Mouse (Mus musculus) heart, postnatal 0 days (tissue): ENCODE measurements around the gene 4930516K23Rik. TPM values are rescaled to one million over a fixed set of nuclear protein-coding genes. Genes with fewer than 3 reads are reported as not detected.

ENCODE experiments used
- ATAC-seq: fragments of 200-750 bp; cut with Nextera tagmentation; 2 replicates; pipeline ENCODE4 v1.8.0; 2017; ENCODE audit warnings: low read depth, moderate number of reproducible peaks, moderate library complexity; ENCODE audit not compliant: insufficient read depth
- DNase-seq: peaks from one replicate; pipeline ENCODE4 v3.0.0-alpha.2; 2016; ENCODE audit warnings: low spot score
- H3K27ac ChIP-seq: fragments of 300-500 bp; sonication (generic); 2 replicates; pipeline ENCODE4 v1.5.1; 2014; ENCODE audit warnings: low read depth, mild to moderate bottlenecking
- H3K27me3 ChIP-seq: fragments of 300-500 bp; sonication (generic); 2 replicates; pipeline ENCODE4 v1.6.1; 2014; ENCODE audit warnings: low read length, mixed read lengths; ENCODE audit not compliant: control insufficient read depth, insufficient read depth
- H3K36me3 ChIP-seq: fragments of 300-500 bp; sonication (generic); replicated peaks from 2 replicates; pipeline ENCODE4 v1.6.1; 2014; ENCODE audit warnings: low read length, mixed read lengths; ENCODE audit not compliant: control insufficient read depth, insufficient read depth
- H3K4me1 ChIP-seq: fragments of 300-500 bp; sonication (generic); 2 replicates; pipeline ENCODE4 v1.6.1; 2014; ENCODE audit warnings: antibody characterized with exemption; ENCODE audit not compliant: control insufficient read depth, insufficient read depth
- H3K4me2 ChIP-seq: fragments of 300-500 bp; sonication (generic); 2 replicates; pipeline ENCODE4 v1.6.1; 2014; ENCODE audit warnings: low read depth, mild to moderate bottlenecking, low read length, moderate library complexity
- H3K4me3 ChIP-seq: fragments of 300-500 bp; sonication (generic); 2 replicates; pipeline ENCODE4 v1.5.1; 2014; ENCODE audit warnings: low read depth, low read length
- H3K9ac ChIP-seq: fragments of 300-500 bp; sonication (generic); replicated peaks from 2 replicates; pipeline ENCODE4 v1.6.1; 2014; ENCODE audit warnings: low read depth, low read length, mixed read lengths
- H3K9me3 ChIP-seq: fragments of 300-500 bp; sonication (generic); replicated peaks from 2 replicates; pipeline ENCODE4 v1.6.1; 2016; ENCODE audit warnings: low read length; ENCODE audit not compliant: control insufficient read depth
- CTCF ChIP-seq: IDR thresholded peaks from 2 replicates; pipeline ENCODE4 v1.5.1; 2016; ENCODE audit warnings: antibody characterized with exemption, control low read depth, low read depth
- EP300 ChIP-seq: IDR thresholded peaks from 2 replicates; pipeline ENCODE4 v1.6.1; 2016; ENCODE audit warnings: antibody characterized with exemption, low read depth
- WGBS: fragments of 180-500 bp; shearing (Covaris S2); extraction: QIAGEN DNeasy Blood & Tissue Kit; methylation state at CpG from one replicate; pipeline ENCODE4 v1.1.7; 2014; 5-methylcytosine and 5-hydroxymethylcytosine counted together
- polyA plus RNA-seq: library from polyadenylated mRNA; unstranded; fragments of >200 nt; fragmentation: Nextera tagmentation; extraction: Ambion mirVana; gene quantifications from 2 replicates; pipeline ENCODE4 v1.2.1, GENCODE M21; 2015
- total RNA-seq: library from RNA; depleted of rRNA; stranded (reverse); fragments of >200 nt; gene quantifications from 2 replicates; pipeline ENCODE4 v1.2.3, GENCODE M21; 2014; ENCODE audit warnings: low replicate concordance; rRNA removed

4930516K23Rik gene
- total and polyA plus RNA-seq, 2 experiments from 2014 or later, result not detected

DNA sequence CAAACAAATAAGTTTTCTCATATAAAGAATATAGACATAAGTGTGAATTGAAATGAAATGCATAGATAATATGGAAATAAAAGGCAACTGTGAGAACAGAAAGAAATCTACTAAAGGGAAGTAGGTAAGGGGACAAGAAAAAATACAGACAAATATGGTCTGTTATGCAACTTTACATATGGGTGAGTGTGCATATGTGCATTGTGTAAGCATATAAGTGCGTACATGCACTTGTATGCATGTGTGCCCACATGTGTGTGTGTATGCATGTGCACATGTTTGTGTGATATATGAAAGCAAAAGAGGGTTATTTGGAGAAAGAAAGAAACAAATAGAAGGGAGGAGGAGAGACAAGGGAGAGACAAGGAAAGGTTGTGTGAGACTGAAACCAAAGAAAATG is 42.3 kb downstream of the 4930516K23Rik start:
- DNase-seq, result no peak
- no peak overlapping the region for H3K4me3 ChIP-seq
- no peaks in the 10 kb centered on the region for H3K4me1 ChIP-seq
- ATAC-seq, result no peak
- H3K27me3 ChIP-seq, result no peaks in the 10 kb centered on the region
- no peak overlapping the region for H3K4me2 ChIP-seq
- no peaks in the 10 kb centered on the region for H3K9me3 ChIP-seq
- H3K9ac ChIP-seq, result no peak overlapping the region
- H3K27ac ChIP-seq, result no peak overlapping the region
- TF ChIP-seq CTCF (no peak), EP300 (no peak)
- H3K36me3 ChIP-seq, result no peaks in the 10 kb centered on the region
- 69% methylated on average over 1 of the region's 1 CpGs for WGBS

GRCm38 (mm10) chr7:104017203-104017602 is 44.0 kb downstream of the 4930516K23Rik start, which contains the start of gene Olfr639:
Gene Olfr639 (minus strand): TSS chr7:104017303.
- Histone ChIP-seq H3K27me3 (no peaks in the 10 kb centered on the region), H3K9ac (no peak within 1 kb of the TSS), H3K9me3 (no peaks in the 10 kb centered on the region), H3K4me1 (no peaks in the 10 kb centered on the region), H3K36me3 (no peaks in the 10 kb centered on the region), H3K27ac (no peak within 1 kb of the TSS), H3K4me2 (no peak within 1 kb of the TSS), H3K4me3 (no peak within 1 kb of the TSS)
- DNase-seq, result no peak
- no peak for ATAC-seq
- TF ChIP-seq CTCF (no peak), EP300 (no peak)

Other genes with a start within 250 kb of the 4930516K23Rik start
- gene Hbb-bt, start 247.4 kb downstream of the 4930516K23Rik start, total RNA-seq, result 716 and 1,401 TPM in 2 replicates
- 772 and 1,221 TPM in 2 replicates for gene Hbb-bt, start 247.4 kb downstream of the 4930516K23Rik start, polyA plus RNA-seq
- 5,431 and 6,330 TPM in 2 replicates for gene Hbb-bs, start 233.3 kb downstream of the 4930516K23Rik start, total RNA-seq
- gene Hbb-bs, start 233.3 kb downstream of the 4930516K23Rik start, polyA plus RNA-seq, result 3,638 and 5,614 TPM in 2 replicates
- not detected in 2 replicates for gene Hbb-bh2, start 220.9 kb downstream of the 4930516K23Rik start, total RNA-seq
- gene Hbb-bh2, start 220.9 kb downstream of the 4930516K23Rik start, polyA plus RNA-seq, result not detected in 2 replicates
- not detected in 2 replicates for gene Hbb-bh1, start 218.3 kb downstream of the 4930516K23Rik start, total RNA-seq
- gene Hbb-bh1, start 218.3 kb downstream of the 4930516K23Rik start, polyA plus RNA-seq, result not detected in 2 replicates
- gene Hbb-y, start 208.2 kb downstream of the 4930516K23Rik start, total RNA-seq, result 0.80 TPM in 1 of 2 replicates, not detected in the other
- gene Hbb-y, start 208.2 kb downstream of the 4930516K23Rik start, polyA plus RNA-seq, result 2.2 and 2.7 TPM in 2 replicates
- not detected in 2 replicates for gene Olfr66, start 175.2 kb downstream of the 4930516K23Rik start, total RNA-seq
- not detected in 2 replicates for gene Olfr66, start 175.2 kb downstream of the 4930516K23Rik start, polyA plus RNA-seq
- gene Olfr64, start 167.0 kb downstream of the 4930516K23Rik start, total RNA-seq, result not detected in 2 replicates
- not detected in 2 replicates for gene Olfr64, start 167.0 kb downstream of the 4930516K23Rik start, polyA plus RNA-seq
- not detected in 2 replicates for gene Olfr65, start 158.0 kb downstream of the 4930516K23Rik start, total RNA-seq
- gene Olfr65, start 158.0 kb downstream of the 4930516K23Rik start, polyA plus RNA-seq, result not detected in 2 replicates
- not detected in 2 replicates for gene Olfr631, start 132.6 kb downstream of the 4930516K23Rik start, total RNA-seq
- gene Olfr631, start 132.6 kb downstream of the 4930516K23Rik start, polyA plus RNA-seq, result not detected in 2 replicates
- gene Olfr632, start 127.1 kb downstream of the 4930516K23Rik start, total RNA-seq, result not detected in 2 replicates
- not detected in 2 replicates for gene Olfr632, start 127.1 kb downstream of the 4930516K23Rik start, polyA plus RNA-seq
- not detected in 2 replicates for gene Olfr633, start 117.0 kb downstream of the 4930516K23Rik start, total RNA-seq
- gene Olfr633, start 117.0 kb downstream of the 4930516K23Rik start, polyA plus RNA-seq, result not detected in 2 replicates
- gene Olfr635, start 90.3 kb downstream of the 4930516K23Rik start, total RNA-seq, result not detected in 2 replicates
- not detected in 2 replicates for gene Olfr635, start 90.3 kb downstream of the 4930516K23Rik start, polyA plus RNA-seq
- not detected in 2 replicates for gene Olfr638, start 62.7 kb downstream of the 4930516K23Rik start, total RNA-seq
- gene Olfr638, start 62.7 kb downstream of the 4930516K23Rik start, polyA plus RNA-seq, result not detected in 2 replicates
- not detected in 2 replicates for gene Olfr639, start 44.1 kb downstream of the 4930516K23Rik start, total RNA-seq
- gene Olfr639, start 44.1 kb downstream of the 4930516K23Rik start, polyA plus RNA-seq, result not detected in 2 replicates
- gene Olfr640, start 35.9 kb downstream of the 4930516K23Rik start, total RNA-seq, result not detected in 2 replicates
- gene Olfr640, start 35.9 kb downstream of the 4930516K23Rik start, polyA plus RNA-seq, result not detected in 2 replicates
- gene Olfr641, start 26.0 kb downstream of the 4930516K23Rik start, total RNA-seq, result not detected in 2 replicates
- gene Olfr641, start 26.0 kb downstream of the 4930516K23Rik start, polyA plus RNA-seq, result not detected in 2 replicates
- gene Olfr642, start 8.8 kb downstream of the 4930516K23Rik start, total RNA-seq, result not detected in 2 replicates
- not detected in 2 replicates for gene Olfr642, start 8.8 kb downstream of the 4930516K23Rik start, polyA plus RNA-seq
- not detected in 2 replicates for gene Olfr644, start 10.4 kb upstream of the 4930516K23Rik start, total RNA-seq
- not detected in 2 replicates for gene Olfr644, start 10.4 kb upstream of the 4930516K23Rik start, polyA plus RNA-seq
- gene Olfr645, start 24.0 kb upstream of the 4930516K23Rik start, total RNA-seq, result not detected in 2 replicates
- gene Olfr645, start 24.0 kb upstream of the 4930516K23Rik start, polyA plus RNA-seq, result not detected in 2 replicates
- not detected in 2 replicates for gene Olfr646, start 43.4 kb upstream of the 4930516K23Rik start, total RNA-seq
- gene Olfr646, start 43.4 kb upstream of the 4930516K23Rik start, polyA plus RNA-seq, result not detected in 2 replicates
- not detected in 2 replicates for gene Ubqln5, start 68.4 kb upstream of the 4930516K23Rik start, total RNA-seq
- gene Ubqln5, start 68.4 kb upstream of the 4930516K23Rik start, polyA plus RNA-seq, result not detected in 2 replicates
- gene Olfr643, start 76.0 kb upstream of the 4930516K23Rik start, total RNA-seq, result not detected in 2 replicates
- gene Olfr643, start 76.0 kb upstream of the 4930516K23Rik start, polyA plus RNA-seq, result not detected in 2 replicates
- gene Ubqln3, start 81.8 kb upstream of the 4930516K23Rik start, total RNA-seq, result not detected in 2 replicates
- not detected in 2 replicates for gene Ubqln3, start 81.8 kb upstream of the 4930516K23Rik start, polyA plus RNA-seq
- gene Ubqlnl, start 89.1 kb upstream of the 4930516K23Rik start, total RNA-seq, result not detected in 2 replicates
- not detected in 2 replicates for gene Ubqlnl, start 89.1 kb upstream of the 4930516K23Rik start, polyA plus RNA-seq
- not detected in 2 replicates for gene Olfm5, start 103.4 kb upstream of the 4930516K23Rik start, total RNA-seq
- gene Olfm5, start 103.4 kb upstream of the 4930516K23Rik start, polyA plus RNA-seq, result not detected in 2 replicates
- gene Olfr648, start 121.9 kb upstream of the 4930516K23Rik start, total RNA-seq, result not detected in 2 replicates
- 0.07 and 0.08 TPM in 2 replicates for gene Olfr648, start 121.9 kb upstream of the 4930516K23Rik start, polyA plus RNA-seq
- gene Olfr649, start 134.5 kb upstream of the 4930516K23Rik start, total RNA-seq, result not detected in 2 replicates
- not detected in 2 replicates for gene Olfr649, start 134.5 kb upstream of the 4930516K23Rik start, polyA plus RNA-seq
- 2.9 and 7.3 TPM in 2 replicates for gene Trim6, start 157.3 kb upstream of the 4930516K23Rik start, total RNA-seq
- gene Trim6, start 157.3 kb upstream of the 4930516K23Rik start, polyA plus RNA-seq, result 0.73 and 1.4 TPM in 2 replicates
- 5.7 and 7.5 TPM in 2 replicates for gene Trim34a, start 183.0 kb upstream of the 4930516K23Rik start, total RNA-seq
- gene Trim34a, start 183.0 kb upstream of the 4930516K23Rik start, polyA plus RNA-seq, result 2.1 and 2.5 TPM in 2 replicates
- gene Trim5, start 226.6 kb upstream of the 4930516K23Rik start, total RNA-seq, result 0.12 and 0.27 TPM in 2 replicates
- 0.37 and 0.38 TPM in 2 replicates for gene Trim5, start 226.6 kb upstream of the 4930516K23Rik start, polyA plus RNA-seq